In genomic region chr4:141988178-141988577, GRCm38 (mm10) we compare ENCODE assay signal across 21 mouse cellular contexts. TPM values are rescaled to one million over a fixed set of nuclear protein-coding genes. Genes with fewer than 3 reads are reported as not detected.
"Had no signal": no experiment of that assay in that cellular context is flagged by ENCODE, and none has a peak within 500 bp of the region (broad histone marks: within the 10 kb centered on the region; RNA-seq: fewer than 3 reads in every experiment).

No protein-coding gene starts in this region.

- H3K9ac ChIP-seq: liver, embryonic 14.5 days; lung, embryonic 15.5 days; midbrain, embryonic 13.5 days; midbrain, embryonic 15.5 days; neural tube, embryonic 13.5 days; neural tube, embryonic 15.5 days; stomach, embryonic 15.5 days had no signal

- H3K9me3 ChIP-seq: lung, embryonic 15.5 days; midbrain, embryonic 13.5 days; midbrain, embryonic 15.5 days; neural tube, embryonic 13.5 days; neural tube, embryonic 15.5 days; stomach, embryonic 15.5 days had no signal

- H3K27ac ChIP-seq: liver, embryonic 14.5 days; lung, embryonic 15.5 days; macrophage; midbrain, embryonic 13.5 days; midbrain, embryonic 15.5 days; neural tube, embryonic 13.5 days; neural tube, embryonic 15.5 days; stomach, embryonic 15.5 days; stomach, postnatal 0 days had no signal

- DNase-seq: lung, adult 2 months; lung, postnatal 14 days; lung, postnatal 36 days; right cerebral cortex, postnatal 14 days; thymus, adult 2 months; thymus, postnatal 25 days; thymus, postnatal 4 days had no signal

- H3K36me3 ChIP-seq: lung, embryonic 15.5 days; midbrain, embryonic 13.5 days; midbrain, embryonic 15.5 days; neural tube, embryonic 13.5 days; neural tube, embryonic 15.5 days; stomach, embryonic 15.5 days had no signal

- H3K4me1 ChIP-seq: lung, embryonic 15.5 days; midbrain, embryonic 13.5 days; midbrain, embryonic 15.5 days; neural tube, embryonic 13.5 days; neural tube, embryonic 15.5 days; stomach, embryonic 15.5 days had no signal

- H3K27me3 ChIP-seq: lung, embryonic 15.5 days; midbrain, embryonic 13.5 days; midbrain, embryonic 15.5 days; neural tube, embryonic 13.5 days; neural tube, embryonic 15.5 days; stomach, embryonic 15.5 days had no signal

- ATAC-seq: lung, postnatal 0 days; midbrain, embryonic 13.5 days; midbrain, embryonic 15.5 days had no signal

- H3K4me3 ChIP-seq: lung, embryonic 15.5 days; megakaryocyte, embryonic 14.5 days; midbrain, embryonic 13.5 days; midbrain, embryonic 15.5 days; myocyte; neural tube, embryonic 13.5 days; neural tube, embryonic 15.5 days; stomach, embryonic 15.5 days had no signal

- H3K4me2 ChIP-seq: lung, embryonic 15.5 days; midbrain, embryonic 11.5 days; midbrain, embryonic 13.5 days; midbrain, embryonic 15.5 days; neural tube, embryonic 13.5 days; neural tube, embryonic 15.5 days; stomach, embryonic 15.5 days had no signal

RNA-seq across cellular contexts. Expression of gene Fhad1, which starts 26.7 kb away (rescaled TPM):
- polyA plus RNA-seq: liver, embryonic 16.5 days had no signal
